Mouse (Mus musculus) embryo, embryonic 10 days (tissue): ENCODE data around the gene A630076J17Rik.

ENCODE experiments used
- DNase-seq: peaks from one replicate; pipeline ENCODE4 v3.0.0-alpha.2; 2015; ENCODE audit warnings: low spot score

Gene A630076J17Rik

DNA sequence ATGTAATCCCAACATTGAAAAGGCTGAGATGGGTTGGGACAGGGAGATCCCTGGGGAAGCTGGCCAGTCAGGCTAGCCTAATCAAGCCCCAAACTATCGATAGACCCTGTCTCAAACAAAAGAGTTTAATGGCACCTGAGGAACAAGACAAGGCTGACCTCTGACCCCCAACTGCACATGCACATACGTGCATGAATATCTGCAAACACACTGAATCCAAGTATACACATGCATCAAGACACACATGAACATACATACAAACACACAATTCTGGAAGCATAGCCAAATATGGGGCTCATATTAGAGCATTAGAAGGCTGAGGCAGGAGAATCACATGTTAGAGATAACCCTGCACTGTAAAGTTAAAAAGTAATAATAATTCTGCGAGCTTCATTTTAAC lies 46.2 kb downstream of the A630076J17Rik start:
- no peak for DNase-seq

DNA sequence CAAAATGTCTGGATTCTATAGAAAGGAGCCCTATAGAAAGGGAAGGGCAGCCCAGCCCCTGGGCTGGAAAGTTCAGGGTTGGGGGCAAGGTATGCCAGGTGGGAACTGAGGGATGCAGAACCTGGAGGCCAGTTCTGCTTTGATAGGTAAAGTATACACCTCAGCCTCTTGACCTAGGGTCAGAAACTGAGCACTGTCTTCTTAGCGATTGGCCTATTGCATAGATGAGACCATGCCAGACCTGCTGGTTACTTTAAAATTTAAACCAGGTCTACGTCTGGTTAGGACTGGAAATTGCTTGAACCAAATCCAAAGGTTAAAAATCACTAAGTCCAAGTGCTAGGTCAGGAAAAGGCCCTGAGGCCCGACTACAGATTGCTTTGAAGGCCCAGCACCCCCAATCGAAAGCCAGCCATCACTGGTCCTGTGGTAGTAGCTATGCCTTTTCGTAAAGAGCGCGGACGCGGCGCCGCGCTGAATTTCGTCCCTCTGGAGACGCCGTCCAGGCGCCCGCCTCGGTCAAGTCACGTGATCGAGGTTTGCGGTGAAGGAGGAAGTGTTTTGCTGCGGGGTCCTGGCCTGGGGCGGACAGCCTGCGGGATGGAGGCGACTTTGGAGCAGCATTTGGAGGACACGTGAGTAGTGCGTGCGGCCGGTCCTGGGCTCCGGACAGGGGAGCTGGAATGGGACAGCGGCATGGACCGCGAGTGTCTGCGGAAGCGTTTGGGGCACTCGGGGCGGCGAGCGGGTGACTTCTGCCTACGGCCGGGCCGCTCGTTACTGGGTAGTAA lies 48.3 kb downstream of the A630076J17Rik start, which contains the start of gene Lamtor5:
TSS of gene Lamtor5 (plus strand) at position 380 of the 791 bp plus-strand sequence.
- peak; percentile 93 for DNase-seq
